Mouse (Mus musculus) liver, adult 2 months (tissue): ENCODE results near the gene Lamtor3.

ENCODE experiments used
- CTCF ChIP-seq: fragments of 200-500 bp; IDR thresholded peaks from 2 replicates; pipeline ENCODE4 v1.5.1; 2011; ENCODE audit warnings: low read depth, low read length, control low read depth
- POLR2A ChIP-seq: fragments of 200-500 bp; IDR thresholded peaks from 2 replicates; pipeline ENCODE4 v1.6.1; 2011; ENCODE audit warnings: low read length, control low read depth; ENCODE audit not compliant: insufficient read depth; ENCODE audit errors: extremely low read depth

- TF ChIP-seq CTCF = no peak
- TF ChIP-seq POLR2A = no peak
These were observed 28.5 kb downstream of the Lamtor3 start for GRCm38 (mm10) chr3:137946827-137947226.
